Mouse (Mus musculus) gastrocnemius, postnatal 4 days (tissue): ENCODE data around the gene Gm21761. TPM values are rescaled to one million over a fixed set of nuclear protein-coding genes. Genes with fewer than 3 reads are reported as not detected.
A peak's percentile ranks its signal among the peaks of the same experiment; 100 is the strongest.
"Not testable (repeated sequence)": the region's sequence is repeated elsewhere in the genome, so short reads cannot be mapped to it uniquely, and the experiment has no call there.

Experiments
- DNase-seq, 2 experiments: peaks; one replicate each; pipeline ENCODE4 v3.0.0; 2021 to 2022; ENCODE audit warnings: low spot score in 2 of 2, mixed read lengths in 2 of 2
- long read RNA-seq, 2 experiments: library from polyadenylated mRNA; stranded (forward); transcript quantifications; one replicate each; pipeline ENCODE4 v2.0.0; 2021
- total RNA-seq, 2 experiments: library from RNA; stranded (reverse); gene quantifications; 2 replicates each; pipeline ENCODE4 v1.2.3; 2021

The Gm21761 gene
- not detected for total RNA-seq
- long read RNA-seq, experiment 1: 0 reads
- long read RNA-seq, experiment 2: 0 reads

GRCm38 (mm10) chr13:119929172-119929571 lies at the start of gene Gm21761:
Gene Gm21761, minus strand, starts transcription at chr13:119929272.
- not testable (repeated sequence) for DNase-seq

- DNase-seq: not testable (repeated sequence)
Observed at GRCm38 (mm10) chr13:119969163-119969562, 40.1 kb upstream of the Gm21761 start.

GRCm38 (mm10) chr13:119968193-119968592 lies 39.1 kb upstream of the Gm21761 start:
- not testable (repeated sequence) for DNase-seq

GRCm38 (mm10) chr13:119965968-119966367 lies 36.9 kb upstream of the Gm21761 start:
- DNase-seq: peak in 1 of 2 experiments; percentile 7

- not testable (repeated sequence) for DNase-seq
Observed at GRCm38 (mm10) chr13:119965302-119965952, 36.4 kb upstream of the Gm21761 start.

GRCm38 (mm10) chr13:119962856-119963255 lies 33.8 kb upstream of the Gm21761 start:
- DNase-seq: not testable (repeated sequence)

- DNase-seq: not testable (repeated sequence)
Observed at GRCm38 (mm10) chr13:119955567-119955966, 26.5 kb upstream of the Gm21761 start.

GRCm38 (mm10) chr13:119955089-119955488 lies 26.0 kb upstream of the Gm21761 start:
- DNase-seq: not testable (repeated sequence)

GRCm38 (mm10) chr13:119950706-119951105 lies 21.6 kb upstream of the Gm21761 start, which contains the start of gene B020031M17Rik:
Gene B020031M17Rik, minus strand, starts transcription at chr13:119950806.
- DNase-seq: not testable (repeated sequence)

- not testable (repeated sequence) for DNase-seq
Observed at GRCm38 (mm10) chr13:119924597-119925340, 4.3 kb downstream of the Gm21761 start.

- DNase-seq: not testable (repeated sequence)
Observed at GRCm38 (mm10) chr13:119916966-119917722, 11.9 kb downstream of the Gm21761 start.

- DNase-seq: not testable (repeated sequence)
Observed at GRCm38 (mm10) chr13:119916449-119916848, 12.6 kb downstream of the Gm21761 start.

- DNase-seq: not testable (repeated sequence)
Observed at GRCm38 (mm10) chr13:119898549-119898948, 30.5 kb downstream of the Gm21761 start.

- DNase-seq: not testable (repeated sequence)
Observed at GRCm38 (mm10) chr13:119894685-119895084, 34.4 kb downstream of the Gm21761 start, which contains the start of gene Tcstv1. Gene Tcstv1, minus strand, starts transcription at chr13:119894785.

- not testable (repeated sequence) for DNase-seq
Observed at GRCm38 (mm10) chr13:119886896-119887295, 42.2 kb downstream of the Gm21761 start.

- DNase-seq: not testable (repeated sequence)
Observed at GRCm38 (mm10) chr13:119864395-119864999, 64.6 kb downstream of the Gm21761 start.

- not testable (repeated sequence) for DNase-seq
Observed at GRCm38 (mm10) chr13:119862399-119862798, 66.7 kb downstream of the Gm21761 start.
